Mouse (Mus musculus) intestine, postnatal 0 days (tissue): ENCODE measurements around the gene Dock11. TPM values are rescaled to one million over a fixed set of nuclear protein-coding genes. Genes with fewer than 3 reads are reported as not detected.

ENCODE experiments used
- ATAC-seq: fragments of 200-750 bp; cut with Nextera tagmentation; 2 replicates; pipeline ENCODE4 v1.8.0; 2017; ENCODE audit warnings: mild to moderate bottlenecking, moderate TSS enrichment, moderate library complexity
- H3K27ac ChIP-seq: fragments of 300-500 bp; sonication (generic); 2 replicates; pipeline ENCODE4 v1.5.1; 2014; ENCODE audit warnings: mild to moderate bottlenecking, low read depth, low read length, moderate library complexity
- H3K27me3 ChIP-seq: fragments of 300-500 bp; sonication (generic); replicated peaks from 2 replicates; pipeline ENCODE4 v1.6.1; 2014; ENCODE audit warnings: low read length, mixed read lengths; ENCODE audit not compliant: control insufficient read depth, insufficient read depth
- H3K36me3 ChIP-seq: fragments of 300-500 bp; sonication (generic); 2 replicates; pipeline ENCODE4 v1.6.1; 2014; ENCODE audit warnings: mild to moderate bottlenecking, moderate library complexity; ENCODE audit not compliant: control insufficient read depth, insufficient read depth
- H3K4me1 ChIP-seq: fragments of 300-500 bp; sonication (generic); replicated peaks from 2 replicates; pipeline ENCODE4 v1.6.1; 2014; ENCODE audit warnings: antibody characterized with exemption, low read length, mixed read lengths; ENCODE audit not compliant: control insufficient read depth, insufficient read depth
- H3K4me2 ChIP-seq: fragments of 300-500 bp; sonication (generic); replicated peaks from 2 replicates; pipeline ENCODE4 v1.6.1; 2014; ENCODE audit warnings: low read depth, mild to moderate bottlenecking, moderate library complexity
- H3K4me3 ChIP-seq: fragments of 300-500 bp; sonication (generic); 2 replicates; pipeline ENCODE4 v1.5.1; 2014; ENCODE audit warnings: low read depth, low read length
- H3K9ac ChIP-seq: fragments of 300-500 bp; sonication (generic); 2 replicates; pipeline ENCODE4 v1.6.1; 2014; ENCODE audit warnings: mild to moderate bottlenecking, low read depth, low read length
- H3K9me3 ChIP-seq: fragments of 300-500 bp; sonication (generic); 2 replicates; pipeline ENCODE4 v1.6.1; 2016; ENCODE audit warnings: mixed run types; ENCODE audit not compliant: control insufficient read depth
- CTCF ChIP-seq: sonication (generic); IDR thresholded peaks from 2 replicates; pipeline ENCODE4 v1.5.1; 2016; ENCODE audit warnings: low read depth, mild to moderate bottlenecking, control low read depth, antibody characterized with exemption, moderate library complexity
- WGBS: fragments of 180-500 bp; shearing (Covaris S2); extraction: QIAGEN DNeasy Blood & Tissue Kit; methylation state at CpG from one replicate; pipeline ENCODE4 v1.1.7; 2014; 5-methylcytosine and 5-hydroxymethylcytosine counted together
- polyA plus RNA-seq: library from polyadenylated mRNA; unstranded; fragments of >200 nt; fragmentation: Nextera tagmentation; extraction: Ambion mirVana; gene quantifications from 2 replicates; pipeline ENCODE4 v1.2.1, GENCODE M21; 2015

Dock11 gene
- polyA plus RNA-seq, 1 experiment from 2014 or later = 3.2 TPM

DNA sequence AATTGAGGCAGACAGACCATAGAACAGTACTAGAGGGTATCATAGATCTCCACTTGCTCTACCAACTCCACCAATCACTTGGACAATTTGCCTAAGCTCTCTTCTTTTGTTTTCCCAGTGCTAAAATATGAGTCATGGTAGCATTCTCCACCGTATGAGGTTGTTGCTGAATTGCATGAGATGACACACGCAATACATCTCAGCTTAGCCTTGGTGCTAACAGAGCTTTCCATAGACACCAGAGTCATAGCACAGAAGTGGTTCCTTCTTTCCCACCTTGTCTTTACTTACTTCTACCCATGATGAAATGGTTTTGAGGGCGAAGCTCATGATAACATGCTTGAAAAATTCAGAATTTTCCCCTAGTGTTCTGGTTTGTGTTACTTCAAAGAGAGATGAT is 33.3 kb downstream of the Dock11 start:
- Histone ChIP-seq H3K27ac (no peak overlapping the region), H3K4me3 (no peak overlapping the region), H3K9ac (no peak overlapping the region), H3K4me2 (no peak overlapping the region), H3K4me1 (no peaks in the 10 kb centered on the region), H3K27me3 (no peaks in the 10 kb centered on the region), H3K36me3 (no peaks in the 10 kb centered on the region), H3K9me3 (no peaks in the 10 kb centered on the region)
- no peak for TF ChIP-seq CTCF
- 79% methylated on average over 3 of the region's 3 CpGs for WGBS
- no peak for ATAC-seq

DNA sequence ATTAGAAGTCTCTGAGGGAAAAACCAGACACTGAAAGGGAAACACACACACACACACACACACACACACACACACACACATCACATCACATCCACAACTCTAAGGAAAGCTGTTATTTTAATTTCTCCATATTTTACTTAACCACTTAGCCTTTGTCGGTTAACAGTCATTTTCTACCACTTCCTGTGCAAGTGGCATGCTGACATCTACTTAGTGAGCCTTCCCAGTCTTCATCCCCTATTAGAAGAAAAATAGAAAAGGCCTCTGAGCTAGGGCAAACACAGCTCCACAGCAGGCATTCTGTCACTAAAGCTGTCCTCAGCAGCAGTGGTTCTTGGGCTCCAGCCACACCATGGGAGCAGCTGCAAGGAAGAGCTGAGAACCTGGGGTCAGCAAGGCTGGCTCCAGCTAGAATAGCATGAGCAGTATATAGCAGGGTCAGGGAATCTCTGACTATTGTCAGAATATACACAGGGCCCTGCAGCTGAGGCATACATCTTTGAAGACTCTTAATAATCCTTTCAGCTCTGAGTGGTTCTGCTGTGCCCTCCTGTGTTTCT is 36.2 kb downstream of the Dock11 start:
- no peaks in the 10 kb centered on the region for H3K9me3 ChIP-seq
- no peak overlapping the region for H3K4me3 ChIP-seq
- TF ChIP-seq CTCF = no peak
- H3K27ac ChIP-seq = no peak overlapping the region
- no peaks in the 10 kb centered on the region for H3K27me3 ChIP-seq
- H3K9ac ChIP-seq = no peak overlapping the region
- 55% methylated on average over 1 of the region's 1 CpGs for WGBS
- ATAC-seq = no peak
- no peaks in the 10 kb centered on the region for H3K36me3 ChIP-seq
- H3K4me1 ChIP-seq = no peaks in the 10 kb centered on the region
- H3K4me2 ChIP-seq = no peak overlapping the region

DNA sequence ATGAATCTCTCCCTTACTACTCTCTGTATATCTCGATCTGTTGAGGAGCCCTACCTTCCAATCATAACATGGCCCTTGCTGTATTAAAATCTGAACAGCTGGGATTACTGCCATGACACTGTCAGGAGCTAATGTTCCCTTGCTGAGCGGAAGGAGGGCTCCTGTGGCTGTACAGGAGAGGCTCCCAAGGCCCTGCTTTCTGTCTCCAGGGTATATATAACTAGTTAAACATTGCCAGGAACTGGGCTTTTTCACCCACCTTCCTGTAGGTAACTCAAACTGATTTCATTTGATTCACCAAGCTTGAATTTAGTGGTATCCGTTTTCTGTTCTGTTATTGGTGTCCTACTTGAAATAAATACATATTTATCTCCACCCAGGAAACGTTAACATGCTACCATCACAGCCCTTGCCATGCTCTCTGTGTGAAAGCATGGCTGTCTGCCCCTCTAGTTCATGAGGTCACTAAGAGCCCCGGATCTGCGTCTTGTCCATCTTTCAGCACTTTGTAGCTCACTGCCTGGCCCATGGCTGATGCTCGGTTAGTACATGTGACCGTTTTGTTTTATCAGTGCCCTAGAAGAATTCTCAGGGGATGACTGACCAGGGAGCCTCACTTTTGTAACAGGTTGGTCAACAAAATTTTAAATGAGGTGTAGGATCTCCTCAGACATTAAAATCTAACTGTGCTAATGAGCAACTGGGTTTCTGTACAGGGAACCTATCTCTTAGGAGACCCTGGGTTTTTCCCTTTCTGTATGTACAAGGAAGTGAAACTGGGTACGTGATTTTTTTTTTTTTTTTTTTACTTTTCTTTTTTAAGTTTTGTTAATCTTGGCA is 41.7 kb downstream of the Dock11 start:
- WGBS = 50% methylated on average over 9 of the region's 9 CpGs

DNA sequence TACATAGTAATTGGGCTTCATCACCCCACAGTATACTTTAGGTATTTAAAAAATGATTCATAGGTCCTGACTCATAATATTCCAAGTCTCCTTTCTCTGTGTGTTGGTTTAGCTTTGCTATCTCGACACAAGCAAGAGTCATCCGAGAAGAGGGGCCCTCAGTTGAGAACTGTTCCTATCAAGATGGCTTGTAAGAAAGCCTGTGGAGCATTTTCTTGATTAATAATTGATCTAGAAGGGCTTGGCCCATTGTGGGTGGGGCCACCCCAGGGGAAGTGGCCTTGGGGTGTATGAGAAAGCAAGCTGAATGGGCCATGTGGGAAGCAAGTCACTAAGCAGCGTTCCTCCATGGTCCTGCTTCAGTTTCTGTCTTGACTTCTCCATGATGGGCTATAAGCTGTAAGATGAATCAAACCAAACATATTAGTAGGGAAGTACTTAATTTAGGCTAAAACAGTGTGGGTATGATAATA is 42.3 kb downstream of the Dock11 start:
- H3K4me1 ChIP-seq = no peaks in the 10 kb centered on the region
- H3K27me3 ChIP-seq = no peaks in the 10 kb centered on the region
- 42% methylated on average over 3 of the region's 3 CpGs for WGBS
- ATAC-seq = peak; percentile 96
- H3K36me3 ChIP-seq = no peaks in the 10 kb centered on the region
- no peak overlapping the region for H3K9ac ChIP-seq
- H3K4me3 ChIP-seq = no peak overlapping the region
- 0 out of 2 replicates have a peak overlapping the region, but pooled peaks have one; percentile 9 for H3K4me2 ChIP-seq
- H3K27ac ChIP-seq = no peak overlapping the region
- no peak for TF ChIP-seq CTCF
- H3K9me3 ChIP-seq = no peaks in the 10 kb centered on the region

More for the DNA sequence above, 41.7 kb downstream of the Dock11 start:
- H3K27me3 ChIP-seq = no peaks in the 10 kb centered on the region
- H3K4me3 ChIP-seq = no peak overlapping the region
- no peak overlapping the region for H3K9ac ChIP-seq
- no peaks in the 10 kb centered on the region for H3K36me3 ChIP-seq
- peak overlapping the region; percentile 60; the same call in 1 of the 2 replicates for H3K27ac ChIP-seq
- H3K4me2 ChIP-seq = peak overlapping the region; percentile 35
- no peaks in the 10 kb centered on the region for H3K9me3 ChIP-seq
- peak; percentile 66; the same call in 1 of the 2 replicates for ATAC-seq
- no peaks in the 10 kb centered on the region for H3K4me1 ChIP-seq
- TF ChIP-seq CTCF = no peak

DNA sequence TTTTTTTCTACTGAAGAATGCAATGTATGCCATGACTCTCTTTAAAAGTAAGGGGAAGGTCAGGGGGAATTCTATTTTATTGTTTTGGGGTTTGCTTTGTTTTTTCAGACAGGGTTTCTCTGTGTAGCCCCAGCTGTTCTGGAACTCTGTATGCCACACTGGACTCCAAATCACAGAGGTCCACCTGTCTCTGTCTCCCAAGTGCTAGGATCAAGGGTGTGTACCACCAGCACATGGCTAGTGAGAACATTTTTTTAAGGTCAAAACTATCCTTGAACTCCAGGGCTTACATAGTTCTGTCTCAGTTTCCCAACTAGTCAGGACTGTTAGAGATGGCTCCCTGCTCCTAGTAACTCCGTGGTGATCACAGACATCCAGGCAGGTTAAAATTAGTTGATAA is 43.3 kb downstream of the Dock11 start:
- Histone ChIP-seq H3K9ac (no peak overlapping the region), H3K4me2 (no peak overlapping the region), H3K4me3 (no peak overlapping the region), H3K27ac (no peak overlapping the region), H3K27me3 (no peaks in the 10 kb centered on the region), H3K36me3 (no peaks in the 10 kb centered on the region), H3K9me3 (no peaks in the 10 kb centered on the region), H3K4me1 (no peaks in the 10 kb centered on the region)
- TF ChIP-seq CTCF = no peak
- WGBS = 60% methylated on average over 1 of the region's 1 CpGs
- ATAC-seq = no peak

DNA sequence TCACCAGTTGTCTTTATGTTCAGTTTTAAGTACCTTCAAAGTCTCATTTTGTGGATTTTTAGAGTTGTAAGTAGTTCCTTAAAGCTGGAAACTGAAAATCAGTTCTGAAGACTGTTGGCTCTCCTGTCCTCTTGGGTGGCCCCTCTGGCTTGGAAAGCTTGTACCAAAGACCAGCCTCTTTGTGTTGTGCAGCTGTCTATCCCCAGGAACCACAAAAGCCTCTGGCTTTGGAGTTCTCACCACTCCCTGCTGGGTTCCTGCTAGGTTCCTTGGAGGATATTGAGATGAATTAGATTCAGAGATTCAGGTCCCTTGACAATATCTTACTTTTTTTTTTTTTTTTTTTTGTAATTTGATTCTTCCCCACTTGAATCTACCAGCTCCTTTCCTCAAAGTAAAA is 44.3 kb downstream of the Dock11 start:
- Histone ChIP-seq H3K27ac (no peak overlapping the region), H3K4me1 (no peaks in the 10 kb centered on the region), H3K4me2 (no peak overlapping the region), H3K36me3 (no peaks in the 10 kb centered on the region), H3K9me3 (no peaks in the 10 kb centered on the region), H3K4me3 (no peak overlapping the region), H3K9ac (no peak overlapping the region), H3K27me3 (no peaks in the 10 kb centered on the region)
- ATAC-seq = no peak
- TF ChIP-seq CTCF = no peak
